Mouse (Mus musculus) liver, embryonic 14.5 days (tissue): ENCODE measurements around the gene Cracr2b.

ENCODE experiments used
- CTCF ChIP-seq: IDR thresholded peaks from 2 replicates; pipeline ENCODE4 v1.5.1; 2016; ENCODE audit warnings: antibody characterized with exemption, low read depth, control low read depth
- EP300 ChIP-seq: IDR thresholded peaks from 2 replicates; pipeline ENCODE4 v1.6.1; 2016; ENCODE audit warnings: antibody characterized with exemption, low read depth

- peak; percentile 99 for TF ChIP-seq CTCF
- TF ChIP-seq EP300, result no peak
These were observed 20.1 kb downstream of the Cracr2b start for GRCm38 (mm10) chr7:141480842-141481497.
